Mouse (Mus musculus) embryo, embryonic 11.5 days (tissue): ENCODE results near the gene Tiam2.
"Not testable (repeated sequence)": the region's sequence is repeated elsewhere in the genome, so short reads cannot be mapped to it uniquely, and the experiment has no call there.

ENCODE experiments used
- DNase-seq: peaks from one replicate; pipeline ENCODE4 v3.0.0-alpha.2; 2012; ENCODE audit warnings: low read depth, low spot score

Tiam2 gene

GRCm38 (mm10) chr17:3338821-3339220 is 12.4 kb downstream of the Tiam2 start:
- DNase-seq, result no peak

GRCm38 (mm10) chr17:3344872-3345271 is 18.5 kb downstream of the Tiam2 start:
- DNase-seq, result no peak

DNA sequence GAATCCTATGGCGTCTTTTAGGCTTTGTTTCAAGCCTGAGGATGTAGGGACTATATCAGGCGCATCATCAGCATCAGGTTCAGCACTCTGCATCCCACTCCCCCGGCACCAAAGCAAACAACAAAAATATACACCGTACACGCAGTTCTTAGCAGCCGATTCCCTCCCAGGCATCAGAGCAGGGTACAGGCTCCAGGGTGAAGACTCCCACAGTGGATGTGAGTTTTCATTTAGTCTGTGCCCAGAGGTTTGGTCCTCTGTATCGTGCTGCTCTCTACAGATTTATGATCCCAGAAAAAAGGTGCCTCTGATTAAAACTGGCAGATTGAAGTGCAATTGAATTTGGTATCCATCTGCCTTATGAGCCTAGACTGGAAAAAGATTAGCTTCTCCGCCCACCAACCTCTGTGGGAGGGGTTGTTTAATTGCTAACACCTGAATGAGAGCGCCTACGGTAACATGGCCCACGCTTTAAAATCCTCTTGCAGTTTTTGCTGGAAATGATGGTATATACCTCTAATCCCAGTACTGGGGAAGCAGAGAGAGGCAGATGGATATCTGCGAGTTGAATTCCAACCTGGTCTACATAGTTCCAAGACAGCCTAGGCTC is 19.0 kb downstream of the Tiam2 start:
- no peak for DNase-seq

GRCm38 (mm10) chr17:3347800-3348199 is 21.4 kb downstream of the Tiam2 start:
- DNase-seq, result no peak

- no peak for DNase-seq
Observed at GRCm38 (mm10) chr17:3349331-3349730, 23.0 kb downstream of the Tiam2 start.

- DNase-seq, result no peak
Observed at GRCm38 (mm10) chr17:3349939-3350338, 23.6 kb downstream of the Tiam2 start.

DNA sequence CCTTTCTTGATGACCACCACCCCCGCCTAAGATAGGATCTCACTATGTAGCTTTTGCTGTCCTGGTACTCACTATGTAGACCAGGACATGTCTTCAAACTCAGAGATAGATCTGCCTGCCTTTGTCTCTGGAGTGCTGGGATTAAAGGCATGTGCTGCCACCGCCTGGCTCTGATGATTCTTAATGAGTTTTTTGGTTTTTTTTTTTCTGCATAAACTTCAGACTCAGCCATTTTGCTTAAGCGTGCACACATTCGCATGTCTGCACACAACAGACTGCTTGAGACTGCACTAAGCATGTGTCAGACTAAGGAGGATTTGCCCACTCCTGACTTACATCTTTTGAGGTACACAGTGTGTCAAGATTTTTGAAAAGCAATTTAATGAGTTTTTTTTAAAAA is 24.0 kb downstream of the Tiam2 start:
- DNase-seq, result no peak

GRCm38 (mm10) chr17:3351668-3352067 is 25.3 kb downstream of the Tiam2 start:
- no peak for DNase-seq

- not testable (repeated sequence) for DNase-seq
Observed at GRCm38 (mm10) chr17:3353141-3353540, 26.8 kb downstream of the Tiam2 start.

GRCm38 (mm10) chr17:3354856-3355255 is 28.5 kb downstream of the Tiam2 start:
- no peak for DNase-seq

DNA sequence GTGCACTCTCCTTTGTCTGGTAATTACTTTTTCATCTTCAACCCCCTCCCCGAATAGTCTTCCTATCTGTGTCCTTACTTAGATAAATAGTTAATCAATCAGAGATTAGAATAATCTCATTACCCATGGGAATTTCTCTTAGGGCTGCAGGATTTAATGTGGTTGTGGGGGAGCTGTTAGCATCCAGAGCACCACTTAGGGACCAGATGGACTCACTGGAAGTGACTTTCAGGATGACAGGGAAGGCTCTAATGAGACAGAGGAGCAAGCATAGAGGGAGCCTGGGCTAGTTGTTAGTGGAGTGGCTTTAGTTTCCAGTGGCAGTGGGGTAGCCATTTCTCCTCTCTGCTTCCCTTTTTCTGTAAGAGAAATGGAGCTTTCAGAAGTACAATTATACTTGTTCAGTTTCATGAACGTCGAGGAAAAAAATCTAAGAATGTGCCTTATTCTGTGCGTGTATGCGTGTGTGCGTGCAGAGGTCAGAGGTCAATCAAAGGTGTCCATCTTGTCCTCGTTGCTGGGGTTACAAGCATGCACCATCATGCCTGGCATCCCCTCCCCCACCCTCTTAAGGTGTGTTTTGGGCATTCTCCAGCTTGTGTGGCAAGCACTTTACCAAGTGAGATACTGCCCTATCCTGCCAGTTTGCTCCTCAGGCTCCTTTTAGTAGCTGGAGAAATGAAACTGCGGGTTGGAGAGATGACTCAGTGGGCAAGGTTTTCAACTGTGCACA is 30.4 kb downstream of the Tiam2 start:
- no peak for DNase-seq

- DNase-seq, result no peak
Observed at GRCm38 (mm10) chr17:3360236-3360635, 33.9 kb downstream of the Tiam2 start.

GRCm38 (mm10) chr17:3361751-3362150 is 35.4 kb downstream of the Tiam2 start:
- no peak for DNase-seq

GRCm38 (mm10) chr17:3363216-3363615 is 36.8 kb downstream of the Tiam2 start:
- no peak for DNase-seq

DNA sequence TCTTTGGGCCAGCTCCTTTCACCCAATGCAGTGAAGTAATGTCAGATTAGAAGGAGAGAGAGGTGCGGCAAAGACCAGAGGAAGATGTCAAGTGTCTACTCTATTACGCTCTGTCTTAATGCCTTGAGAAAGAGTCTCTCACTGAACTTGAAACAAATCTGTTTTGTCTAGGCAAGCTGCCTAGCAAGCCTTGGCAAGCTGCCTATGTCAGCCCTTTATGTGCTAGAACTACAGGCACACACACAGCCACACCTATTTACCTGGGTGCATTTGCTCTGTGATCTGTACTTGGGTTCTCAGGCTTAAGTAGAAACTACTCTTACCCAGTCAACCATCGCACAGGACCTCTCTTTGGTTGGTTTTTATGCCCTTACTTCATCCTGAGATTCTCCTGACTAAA is 40.4 kb downstream of the Tiam2 start:
- no peak for DNase-seq

- DNase-seq, result no peak
Observed at GRCm38 (mm10) chr17:3368386-3368785, 42.0 kb downstream of the Tiam2 start.

DNA sequence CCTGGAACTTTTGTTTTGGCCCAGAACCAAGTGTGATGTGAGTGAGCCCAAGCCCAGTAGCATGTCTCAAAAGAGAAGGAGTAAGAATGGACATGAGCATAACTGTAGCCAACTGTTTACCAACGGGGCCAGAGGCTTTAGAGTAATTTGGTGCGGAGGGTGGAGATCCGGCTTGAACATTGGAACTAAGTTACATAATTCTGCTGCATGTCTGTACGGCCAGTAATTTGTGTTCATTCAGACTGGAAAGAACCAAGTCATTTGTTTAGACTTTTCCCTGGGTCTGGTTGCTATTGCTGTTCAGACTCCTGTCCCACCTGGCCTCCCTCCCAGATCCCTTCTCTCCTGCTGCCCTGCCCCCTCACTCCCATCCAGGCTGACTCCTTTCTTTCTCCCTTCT is 43.3 kb downstream of the Tiam2 start:
- no peak for DNase-seq

DNA sequence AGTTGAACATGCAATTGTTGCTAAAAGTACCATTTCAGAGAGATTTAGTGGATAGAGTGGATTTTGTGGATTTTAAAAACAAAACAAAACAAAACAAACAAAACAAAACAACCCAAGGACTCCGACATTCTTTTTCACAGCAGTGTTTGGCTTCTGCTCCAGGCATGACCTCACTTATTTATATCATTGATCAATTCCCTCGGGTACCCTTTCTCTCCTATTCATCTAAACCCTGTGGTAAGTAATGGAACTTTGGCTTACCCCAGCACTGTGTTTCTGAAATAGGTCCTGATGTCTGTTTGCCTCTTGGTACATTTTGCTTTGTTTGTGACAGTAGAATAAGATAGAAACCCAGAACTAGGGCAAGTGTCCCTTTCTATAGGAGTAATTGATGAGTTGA is 52.2 kb downstream of the Tiam2 start:
- no peak for DNase-seq

DNA sequence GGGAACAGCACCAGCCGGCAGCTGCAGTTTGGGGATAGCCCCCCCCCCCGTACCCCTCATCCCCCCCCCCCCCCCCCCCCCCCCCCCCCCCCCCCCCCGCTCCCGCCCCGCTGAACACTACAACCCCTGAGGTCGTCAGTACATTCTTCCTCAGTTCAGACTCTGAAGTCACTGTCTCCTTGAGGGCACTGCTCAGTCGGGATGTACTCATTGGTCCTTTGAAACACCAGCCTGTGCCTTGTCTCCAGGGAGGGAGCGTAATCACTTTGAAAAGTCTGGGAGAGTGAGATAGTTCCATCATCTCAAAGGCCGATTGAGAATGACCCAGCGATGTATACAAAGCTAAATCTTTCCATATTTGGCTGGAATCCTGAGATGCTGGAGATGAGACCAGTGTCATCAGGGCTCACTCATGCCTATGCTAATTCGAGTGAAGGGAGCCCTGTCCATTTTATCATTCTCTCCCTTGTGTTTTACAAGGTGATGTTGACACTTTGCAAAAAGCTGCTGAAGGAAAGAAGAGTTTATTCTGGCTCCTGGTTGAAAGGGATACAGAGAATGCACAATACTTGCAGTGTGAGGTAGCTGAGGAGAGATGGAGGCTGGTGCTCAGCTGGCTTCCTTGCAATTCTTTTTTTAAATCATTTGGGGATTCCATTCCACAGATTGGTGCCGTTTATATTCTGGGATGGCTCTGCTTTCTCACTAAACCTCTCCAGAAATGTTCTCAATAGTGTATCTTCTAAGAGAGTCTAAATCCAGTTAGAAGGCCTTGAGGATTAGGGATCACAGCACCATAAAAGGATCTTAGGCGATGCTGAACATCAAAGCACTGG is 53.6 kb downstream of the Tiam2 start:
- no peak for DNase-seq

DNA sequence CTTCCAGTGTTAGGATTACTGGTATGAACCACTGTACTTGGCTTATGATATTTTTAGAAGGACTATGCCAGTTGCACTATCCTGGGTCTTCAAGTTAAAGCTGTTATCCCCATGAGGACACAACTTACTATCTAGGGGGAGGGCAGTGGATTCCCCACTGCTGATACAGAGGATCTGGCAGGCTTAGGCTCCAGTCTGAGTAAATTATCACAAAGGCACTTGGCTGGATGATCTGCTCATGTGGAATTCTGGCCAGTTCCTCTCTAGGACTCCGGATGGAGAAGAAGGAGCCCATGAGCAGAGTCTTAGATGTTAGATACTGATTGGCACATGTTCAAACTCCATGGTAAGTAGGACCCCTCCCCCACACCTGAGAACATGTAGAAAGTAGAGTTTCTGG is 59.0 kb downstream of the Tiam2 start:
- no peak for DNase-seq

GRCm38 (mm10) chr17:3387819-3388218 is 61.4 kb downstream of the Tiam2 start:
- no peak for DNase-seq

DNA sequence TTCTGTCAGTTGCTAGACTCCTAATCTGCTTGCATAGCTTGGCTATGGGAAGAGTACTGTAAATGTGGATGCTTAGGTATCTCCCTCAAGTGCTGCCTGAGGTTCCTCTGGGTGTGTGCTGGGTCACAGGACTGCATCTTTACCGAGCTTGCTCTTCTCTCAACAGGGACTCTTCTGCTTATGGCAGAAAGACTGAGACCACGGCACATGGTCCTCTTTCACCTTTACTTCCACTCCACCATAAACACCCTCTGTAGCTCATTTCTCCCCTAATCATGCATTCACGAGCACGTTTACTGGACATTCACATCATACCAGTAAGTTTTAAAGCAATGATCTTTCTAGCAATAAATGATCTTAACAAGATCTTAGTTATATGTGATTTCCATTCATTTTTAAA is 63.4 kb downstream of the Tiam2 start:
- no peak for DNase-seq

- no peak for DNase-seq
Observed at GRCm38 (mm10) chr17:3393981-3394380, 67.6 kb downstream of the Tiam2 start.
